Mouse (Mus musculus): ENCODE results near the gene Gucd1. TPM values are rescaled to one million over a fixed set of nuclear protein-coding genes. Genes with fewer than 3 reads are reported as not detected.

The Gucd1 gene
- total and polyA plus RNA-seq, 2 experiments: 115 to 166 TPM

DNA sequence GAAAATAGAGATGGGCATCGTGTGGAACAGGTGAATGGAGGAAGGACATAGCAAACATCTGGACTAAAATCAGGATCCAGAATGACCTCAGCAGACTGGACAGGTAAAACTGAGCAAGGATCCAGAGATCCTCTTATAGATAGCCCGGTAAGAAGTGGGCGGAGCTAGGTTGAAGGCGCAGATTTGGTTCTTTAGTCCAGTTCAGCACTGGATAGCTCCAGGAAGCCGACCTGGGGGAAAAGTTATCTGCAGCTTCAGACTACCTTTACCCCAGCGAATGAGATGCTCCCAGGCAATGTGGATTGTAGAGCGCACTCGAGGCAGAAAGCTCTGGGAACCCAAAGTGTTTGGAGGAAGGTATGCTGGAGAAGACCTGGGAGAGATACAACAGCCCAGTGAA is 175.8 kb downstream of the Gucd1 start:
- no peak for DNase-seq (ENCODE audit: extremely low read depth, low read depth, low spot score)
- no peak overlapping the region for H3K9ac ChIP-seq (ENCODE audit: low read depth, low read length)
- no peaks in the 10 kb centered on the region for H3K36me3 ChIP-seq (ENCODE audit: control insufficient read depth, insufficient read depth, low read length)
- 40% methylated on average over 8 of the region's 8 CpGs for WGBS
- no peaks in the 10 kb centered on the region; the same call in 1 of the 2 replicates for H3K4me1 ChIP-seq (ENCODE audit: control insufficient read depth, insufficient read depth, low read length)
- H3K79me2 ChIP-seq (ENCODE audit: control insufficient read depth, insufficient read depth, low read length): no peaks in the 10 kb centered on the region
- TF ChIP-seq POLR2A (IDR thresholded peaks at IDR 0.05; ENCODE audit: extremely low read depth, insufficient read depth, low read length) (no peak), CTCF (IDR thresholded peaks at IDR 0.05; ENCODE audit: low read depth, low read length) (no peak)
- H3K27me3 ChIP-seq (ENCODE audit: control insufficient read depth, insufficient read depth, low read length): no peaks in the 10 kb centered on the region
- H3K27ac ChIP-seq (replicated peaks; ENCODE audit: insufficient read depth, low read depth, low read length): no peak overlapping the region
- H3K4me3 ChIP-seq (ENCODE audit: insufficient read depth, low read depth, low read length): no peak overlapping the region

DNA sequence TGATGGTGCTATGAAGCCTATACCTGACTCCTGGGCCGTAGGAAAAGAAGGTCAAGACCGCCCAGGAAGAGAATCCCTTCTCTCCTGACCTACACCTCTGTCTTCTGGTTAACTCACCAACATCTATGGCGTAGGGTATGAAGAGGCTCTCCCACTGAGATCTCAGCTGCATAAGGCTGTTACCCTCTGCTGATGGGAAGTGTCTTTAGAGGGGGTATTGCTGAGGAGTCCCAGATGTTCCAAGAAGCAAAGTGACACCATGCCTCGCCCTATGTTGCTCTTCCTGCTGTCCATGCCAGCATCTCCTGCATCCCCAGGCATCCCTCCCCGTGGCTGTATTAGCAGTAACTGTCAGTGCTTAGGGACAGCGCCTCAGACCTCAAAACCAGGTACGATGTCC is 178.4 kb downstream of the Gucd1 start:
- no peak for TF ChIP-seq CTCF (IDR thresholded peaks at IDR 0.05; ENCODE audit: low read depth, low read length)
- no peak for TF ChIP-seq POLR2A (IDR thresholded peaks at IDR 0.05; ENCODE audit: extremely low read depth, insufficient read depth, low read length)
- H3K36me3 ChIP-seq (ENCODE audit: control insufficient read depth, insufficient read depth, low read length): no peaks in the 10 kb centered on the region
- H3K79me2 ChIP-seq (ENCODE audit: control insufficient read depth, insufficient read depth, low read length): no peaks in the 10 kb centered on the region
- no peak overlapping the region for H3K4me3 ChIP-seq (ENCODE audit: insufficient read depth, low read depth, low read length)
- DNase-seq (ENCODE audit: extremely low read depth, low read depth, low spot score): no peak
- H3K4me1 ChIP-seq (ENCODE audit: control insufficient read depth, insufficient read depth, low read length): no peaks in the 10 kb centered on the region; the same call in 1 of the 2 replicates
- WGBS: 89% methylated on average over 7 of the region's 7 CpGs
- H3K27ac ChIP-seq (replicated peaks; ENCODE audit: insufficient read depth, low read depth, low read length): no peak overlapping the region
- H3K27me3 ChIP-seq (ENCODE audit: control insufficient read depth, insufficient read depth, low read length): no peaks in the 10 kb centered on the region
- H3K9ac ChIP-seq (ENCODE audit: low read depth, low read length): no peak overlapping the region

DNA sequence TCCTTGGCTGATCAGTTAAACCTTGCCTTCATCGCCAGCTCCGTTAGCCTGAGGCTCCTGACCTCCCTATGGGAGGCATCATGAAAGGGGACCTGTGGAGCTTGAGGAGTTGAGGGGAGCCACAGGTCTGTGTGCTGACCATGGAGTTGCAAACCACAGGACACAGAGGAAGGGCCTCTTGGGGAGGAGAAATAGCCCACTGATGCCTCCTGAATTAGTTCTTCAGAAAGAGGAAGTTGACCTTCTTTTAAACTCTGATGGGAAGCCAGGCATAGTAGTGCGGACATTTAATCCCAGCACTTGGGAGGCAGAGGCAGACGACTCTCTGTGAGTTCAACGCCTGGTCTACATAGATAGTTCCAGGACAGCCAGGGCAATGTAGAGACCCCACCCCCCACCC is 178.9 kb downstream of the Gucd1 start:
- TF ChIP-seq CTCF (IDR thresholded peaks at IDR 0.05; ENCODE audit: low read depth, low read length) (no peak), POLR2A (IDR thresholded peaks at IDR 0.05; ENCODE audit: extremely low read depth, insufficient read depth, low read length) (no peak)
- no peak overlapping the region for H3K9ac ChIP-seq (ENCODE audit: low read depth, low read length)
- no peak overlapping the region for H3K4me3 ChIP-seq (ENCODE audit: insufficient read depth, low read depth, low read length)
- no peaks in the 10 kb centered on the region for H3K27me3 ChIP-seq (ENCODE audit: control insufficient read depth, insufficient read depth, low read length)
- no peaks in the 10 kb centered on the region for H3K36me3 ChIP-seq (ENCODE audit: control insufficient read depth, insufficient read depth, low read length)
- WGBS: 83% methylated on average over 5 of the region's 5 CpGs
- no peak overlapping the region for H3K27ac ChIP-seq (replicated peaks; ENCODE audit: insufficient read depth, low read depth, low read length)
- H3K4me1 ChIP-seq (ENCODE audit: control insufficient read depth, insufficient read depth, low read length): no peaks in the 10 kb centered on the region; the same call in 1 of the 2 replicates
- DNase-seq (ENCODE audit: extremely low read depth, low read depth, low spot score): no peak
- H3K79me2 ChIP-seq (ENCODE audit: control insufficient read depth, insufficient read depth, low read length): no peaks in the 10 kb centered on the region

DNA sequence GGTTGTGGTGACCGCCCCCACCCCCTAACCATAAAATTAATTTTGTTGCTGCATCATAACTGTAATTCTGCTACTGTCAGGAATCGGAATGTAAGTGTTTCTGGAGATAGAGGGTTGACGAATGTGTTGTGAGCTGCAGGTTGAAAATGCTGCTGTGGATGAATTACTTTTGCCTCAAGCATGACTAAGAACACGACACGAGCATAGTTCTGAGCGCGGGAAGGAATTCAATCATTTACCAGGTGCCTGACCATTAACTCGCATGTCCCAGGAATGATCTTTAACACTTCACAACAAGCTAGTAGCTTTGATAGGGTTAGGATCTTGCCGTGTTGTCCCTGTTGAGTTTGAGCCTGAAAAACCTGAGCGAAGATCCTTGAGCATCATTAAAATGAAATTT is 180.5 kb downstream of the Gucd1 start:
- no peak for DNase-seq (ENCODE audit: extremely low read depth, low read depth, low spot score)
- Histone ChIP-seq H3K27ac (replicated peaks; ENCODE audit: insufficient read depth, low read depth, low read length) (no peak overlapping the region), H3K27me3 (ENCODE audit: control insufficient read depth, insufficient read depth, low read length) (no peaks in the 10 kb centered on the region), H3K4me1 (ENCODE audit: control insufficient read depth, insufficient read depth, low read length) (no peaks in the 10 kb centered on the region; the same call in 1 of the 2 replicates), H3K79me2 (ENCODE audit: control insufficient read depth, insufficient read depth, low read length) (no peaks in the 10 kb centered on the region), H3K36me3 (ENCODE audit: control insufficient read depth, insufficient read depth, low read length) (no peaks in the 10 kb centered on the region), H3K9ac (ENCODE audit: low read depth, low read length) (no peak overlapping the region), H3K4me3 (ENCODE audit: insufficient read depth, low read depth, low read length) (no peak overlapping the region)
- WGBS: 72% methylated on average over 10 of the region's 10 CpGs
- TF ChIP-seq CTCF (IDR thresholded peaks at IDR 0.05; ENCODE audit: low read depth, low read length) (no peak), POLR2A (IDR thresholded peaks at IDR 0.05; ENCODE audit: extremely low read depth, insufficient read depth, low read length) (no peak)

DNA sequence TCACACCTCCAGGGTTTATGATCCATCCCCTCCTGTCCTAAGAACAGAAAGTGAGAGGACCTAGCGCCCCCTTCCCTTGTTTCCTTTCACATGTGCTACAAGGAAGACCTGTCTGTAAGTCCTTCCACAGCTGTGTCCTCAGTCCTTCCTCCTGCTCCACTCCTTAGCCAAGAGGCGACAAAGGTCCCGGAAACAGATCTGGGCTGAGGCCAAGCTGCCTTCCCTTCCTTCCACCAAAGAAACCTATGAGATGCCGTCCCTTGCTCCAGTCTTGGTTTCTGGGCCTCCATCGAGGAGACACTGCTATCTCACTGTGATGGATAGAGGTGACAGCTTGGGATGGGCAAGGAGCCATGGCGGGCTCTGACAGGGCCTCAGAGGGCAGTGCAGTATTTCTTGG is 182.7 kb downstream of the Gucd1 start:
- WGBS: 76% methylated on average over 6 of the region's 6 CpGs
- no peak overlapping the region for H3K4me3 ChIP-seq (ENCODE audit: insufficient read depth, low read depth, low read length)
- DNase-seq (ENCODE audit: extremely low read depth, low read depth, low spot score): no peak
- no peak overlapping the region for H3K9ac ChIP-seq (ENCODE audit: low read depth, low read length)
- H3K79me2 ChIP-seq (ENCODE audit: control insufficient read depth, insufficient read depth, low read length): no peaks in the 10 kb centered on the region
- TF ChIP-seq CTCF (IDR thresholded peaks at IDR 0.05; ENCODE audit: low read depth, low read length) (no peak), POLR2A (IDR thresholded peaks at IDR 0.05; ENCODE audit: extremely low read depth, insufficient read depth, low read length) (no peak)
- no peaks in the 10 kb centered on the region; the same call in 1 of the 2 replicates for H3K4me1 ChIP-seq (ENCODE audit: control insufficient read depth, insufficient read depth, low read length)
- no peaks in the 10 kb centered on the region for H3K27me3 ChIP-seq (ENCODE audit: control insufficient read depth, insufficient read depth, low read length)
- H3K27ac ChIP-seq (replicated peaks; ENCODE audit: insufficient read depth, low read depth, low read length): no peak overlapping the region
- no peaks in the 10 kb centered on the region for H3K36me3 ChIP-seq (ENCODE audit: control insufficient read depth, insufficient read depth, low read length)

DNA sequence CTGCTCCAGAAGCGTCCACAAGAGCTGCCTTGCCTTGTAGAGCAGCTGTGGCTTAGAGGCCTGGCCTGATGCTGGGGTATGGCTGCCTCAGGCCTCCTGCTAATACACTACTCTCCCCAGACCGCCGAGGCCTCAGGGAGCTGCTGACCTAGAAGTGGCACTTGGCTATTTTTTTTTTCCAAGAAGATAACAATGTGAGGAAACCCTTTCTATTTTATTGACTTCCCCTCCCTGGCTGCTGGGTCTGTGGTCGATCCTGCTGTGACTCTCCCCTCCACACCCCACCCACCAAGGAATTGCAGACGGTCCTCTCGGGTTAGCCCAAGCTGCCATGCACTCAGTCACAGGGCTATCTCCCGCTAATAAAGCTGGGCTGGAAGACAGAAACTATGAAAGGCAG is 183.6 kb downstream of the Gucd1 start:
- 75% methylated on average over 7 of the region's 7 CpGs for WGBS
- no peak for DNase-seq (ENCODE audit: extremely low read depth, low read depth, low spot score)
- Histone ChIP-seq H3K27ac (replicated peaks; ENCODE audit: insufficient read depth, low read depth, low read length) (no peak overlapping the region), H3K9ac (ENCODE audit: low read depth, low read length) (no peak overlapping the region), H3K4me3 (ENCODE audit: insufficient read depth, low read depth, low read length) (no peak overlapping the region), H3K36me3 (ENCODE audit: control insufficient read depth, insufficient read depth, low read length) (no peaks in the 10 kb centered on the region), H3K4me1 (ENCODE audit: control insufficient read depth, insufficient read depth, low read length) (no peaks in the 10 kb centered on the region; the same call in 1 of the 2 replicates), H3K27me3 (ENCODE audit: control insufficient read depth, insufficient read depth, low read length) (no peaks in the 10 kb centered on the region), H3K79me2 (ENCODE audit: control insufficient read depth, insufficient read depth, low read length) (no peaks in the 10 kb centered on the region)
- TF ChIP-seq CTCF (IDR thresholded peaks at IDR 0.05; ENCODE audit: low read depth, low read length) (no peak), POLR2A (IDR thresholded peaks at IDR 0.05; ENCODE audit: extremely low read depth, insufficient read depth, low read length) (no peak)

Data from liver, adult 2 months (tissue).